Mouse (Mus musculus): ENCODE data around the gene Col24a1. TPM values are rescaled to one million over a fixed set of nuclear protein-coding genes. Genes with fewer than 3 reads are reported as not detected.

Gene Col24a1
- total RNA-seq, 2 experiments from 2014 or later: 0.36 to 2.1 TPM

DNA sequence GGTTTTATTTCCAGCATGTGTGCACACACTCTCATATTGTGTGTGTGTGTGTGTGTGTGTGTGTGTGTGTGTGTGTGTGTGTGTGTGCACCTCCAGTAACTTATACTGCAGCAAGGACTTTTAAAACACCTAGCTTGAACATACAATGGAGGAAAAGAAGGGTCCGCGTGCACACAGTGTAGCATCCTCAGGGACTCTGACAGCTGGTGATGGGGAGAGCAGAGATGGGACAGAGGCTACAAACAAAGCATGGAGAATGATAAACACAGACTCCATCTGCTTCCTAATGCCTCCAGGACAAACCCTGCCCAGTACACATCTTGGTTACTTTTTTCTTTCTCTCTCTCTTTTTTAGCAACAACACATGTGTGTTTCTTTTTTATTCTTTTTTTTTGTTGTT is 171.5 kb downstream of the Col24a1 start:
- no peak for DNase-seq

DNA sequence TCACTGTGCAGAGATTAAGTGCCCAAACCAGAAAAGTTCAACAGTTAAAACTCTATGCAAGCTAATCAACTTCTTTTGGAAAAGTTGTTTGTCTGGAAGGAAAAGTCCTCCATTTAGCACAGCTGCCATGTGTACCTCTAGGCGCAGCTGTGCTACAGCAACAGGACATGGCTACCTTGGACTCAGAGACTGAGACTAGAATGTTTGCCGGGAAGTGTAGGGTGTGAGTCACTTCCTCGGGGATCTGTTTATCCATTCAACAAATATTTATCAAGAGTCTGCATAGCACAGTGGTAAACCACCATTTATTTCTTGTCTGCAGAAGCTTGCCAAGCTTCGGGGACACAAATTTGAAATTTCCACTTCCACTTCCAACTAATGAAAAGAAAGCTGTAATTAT is 178.8 kb downstream of the Col24a1 start:
- no peak for DNase-seq

DNA sequence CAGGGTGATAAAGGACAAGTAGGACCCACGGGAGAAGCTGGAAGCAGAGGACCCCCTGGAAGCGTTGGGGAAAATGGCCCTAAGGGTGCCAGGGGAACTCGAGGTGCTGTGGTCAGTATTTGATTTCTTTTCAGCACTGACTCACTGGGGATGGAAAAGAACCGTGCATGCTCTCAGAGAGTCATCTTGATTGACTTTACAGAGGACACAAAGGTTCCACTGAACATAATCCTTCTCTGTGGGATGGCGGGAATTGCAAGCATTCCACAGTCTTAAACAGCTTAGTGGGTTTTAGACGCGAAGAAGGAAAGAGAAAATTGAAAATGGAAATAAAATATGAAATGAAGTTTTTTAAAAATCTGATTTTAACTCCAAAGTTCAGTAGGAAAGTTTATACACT is 181.9 kb downstream of the Col24a1 start:
- DNase-seq: no peak

DNA sequence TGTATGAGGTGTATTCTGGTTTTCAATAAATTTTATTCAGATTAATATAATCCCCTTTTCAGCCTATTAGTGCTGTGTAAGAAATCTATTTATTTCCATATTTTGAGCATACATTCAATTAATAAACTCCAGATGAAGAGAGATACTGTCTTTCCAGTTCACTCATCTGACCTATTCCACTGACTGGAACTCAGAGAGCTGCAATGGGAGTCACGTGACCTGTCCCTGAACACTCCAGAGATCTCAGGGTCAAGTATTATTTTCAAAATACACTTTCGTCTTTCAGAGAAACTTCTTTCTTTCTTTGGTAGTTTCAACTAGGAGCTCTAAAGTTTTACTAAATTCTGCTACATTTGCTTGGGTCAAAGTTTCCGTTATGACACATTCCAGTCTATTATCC is 184.4 kb downstream of the Col24a1 start:
- no peak for DNase-seq

DNA sequence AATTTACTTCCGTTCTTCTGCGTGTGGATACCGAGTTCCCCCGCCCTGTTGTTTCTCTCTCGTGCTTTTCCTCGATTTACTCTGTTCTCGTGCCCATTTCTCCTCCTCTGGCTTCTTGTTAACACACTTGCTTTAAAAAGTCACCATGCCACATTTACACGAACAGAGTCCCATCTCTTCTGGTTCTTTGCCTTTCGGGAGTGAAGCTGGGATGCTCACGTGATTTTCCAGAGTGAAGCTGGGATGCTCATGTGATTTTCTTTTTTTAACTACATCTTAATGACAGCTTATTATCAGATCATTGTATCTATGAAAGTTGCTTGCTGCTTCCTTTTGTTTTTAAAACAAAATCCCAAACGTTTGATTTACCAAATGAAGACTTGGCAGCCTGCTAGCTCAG is 184.8 kb downstream of the Col24a1 start:
- no peak for DNase-seq

DNA sequence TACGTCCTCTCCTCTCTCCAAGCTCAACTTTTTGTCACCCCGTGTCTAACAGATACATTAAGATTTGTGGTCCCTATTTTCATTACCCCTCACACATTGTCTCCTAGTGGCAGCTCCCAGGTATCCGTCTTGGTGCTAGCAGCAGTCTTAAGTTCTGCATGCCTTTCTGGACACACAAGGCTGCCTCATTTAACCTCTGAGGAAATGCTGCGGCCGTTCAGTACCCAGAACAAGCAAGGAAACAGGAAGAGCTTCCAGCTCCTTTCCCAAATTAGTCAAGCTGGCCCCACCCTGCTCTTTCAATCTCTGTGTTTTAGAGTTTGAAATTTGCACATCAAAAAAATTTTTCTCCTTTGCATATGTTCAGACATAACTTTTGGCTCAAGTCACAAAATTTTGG is 186.2 kb downstream of the Col24a1 start:
- no peak for DNase-seq

DNA sequence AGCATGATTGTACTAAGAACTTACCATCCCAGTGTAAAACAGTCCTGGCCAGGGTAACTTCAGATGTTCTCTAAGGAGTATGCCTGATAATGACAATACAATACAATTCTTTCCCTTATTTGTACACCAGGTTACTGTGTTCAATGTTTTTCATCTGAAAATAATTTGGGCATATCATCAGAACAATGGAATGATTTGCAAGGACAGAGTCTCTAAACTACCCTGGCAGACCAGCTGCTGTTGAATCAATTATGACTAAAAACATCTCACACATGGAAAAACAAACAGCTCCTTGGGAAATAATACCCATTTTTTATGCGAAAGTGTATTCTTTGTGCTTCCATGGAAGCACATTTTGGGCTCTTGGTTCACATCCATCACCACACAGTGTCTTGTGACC is 198.0 kb downstream of the Col24a1 start:
- DNase-seq: no peak

DNA sequence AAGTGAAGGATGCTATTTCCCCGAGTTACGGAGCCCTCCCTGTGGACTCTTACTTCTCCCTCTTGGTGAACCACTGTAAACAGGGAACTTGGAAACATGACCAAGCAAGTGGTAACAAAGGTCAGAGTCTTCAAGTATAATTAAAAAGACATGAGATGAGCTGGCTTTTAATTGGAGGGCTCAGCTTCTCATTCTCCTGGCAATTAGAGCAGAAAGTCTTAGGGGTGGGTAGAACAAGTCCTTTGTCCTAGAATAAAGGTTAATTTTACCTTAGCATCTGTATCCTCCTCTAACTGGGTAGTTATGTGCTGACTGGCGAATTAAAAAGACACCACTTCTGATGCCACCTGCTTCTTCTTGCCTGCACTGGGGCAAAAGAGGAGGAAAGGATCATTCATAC is 199.1 kb downstream of the Col24a1 start:
- DNase-seq: no peak

DNA sequence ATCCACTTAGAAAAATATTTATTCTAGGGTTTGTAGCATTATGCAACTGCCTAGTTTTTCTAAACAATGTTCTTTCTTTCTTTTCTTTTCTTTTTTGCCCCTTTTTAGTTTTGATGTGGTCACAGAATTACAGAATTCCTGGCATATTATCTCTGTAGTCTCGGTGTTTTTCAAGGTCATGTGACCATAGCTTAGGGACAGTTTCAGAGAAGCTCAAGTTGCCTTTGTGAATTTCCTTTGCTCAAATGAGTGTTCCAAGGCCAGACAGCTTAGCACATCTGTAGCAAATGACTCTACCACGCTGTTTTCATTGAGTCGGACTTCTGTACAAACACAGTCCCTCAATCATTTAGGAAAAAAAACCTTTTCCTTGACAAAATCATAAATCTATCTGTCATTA is 205.9 kb downstream of the Col24a1 start:
- no peak for DNase-seq

DNA sequence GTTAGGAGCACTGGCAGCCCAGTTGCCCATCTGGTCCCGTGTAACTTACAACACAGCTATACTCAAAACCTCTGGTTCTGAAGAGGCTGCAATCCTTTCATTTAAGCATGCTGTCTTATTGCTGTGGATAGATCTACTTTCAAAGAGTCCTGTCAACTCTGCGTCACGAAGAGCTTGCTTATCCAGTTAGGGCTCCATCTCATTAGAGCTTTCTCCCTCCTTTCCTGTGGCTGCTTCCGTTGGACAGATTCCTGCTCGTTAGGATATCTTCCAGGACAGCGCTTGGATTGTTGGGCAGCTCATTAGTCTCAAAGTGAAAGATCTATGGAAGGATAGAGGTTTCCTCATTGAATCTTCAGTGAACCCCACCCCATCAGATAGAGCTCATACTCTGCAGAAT is 206.6 kb downstream of the Col24a1 start:
- no peak for DNase-seq

DNA sequence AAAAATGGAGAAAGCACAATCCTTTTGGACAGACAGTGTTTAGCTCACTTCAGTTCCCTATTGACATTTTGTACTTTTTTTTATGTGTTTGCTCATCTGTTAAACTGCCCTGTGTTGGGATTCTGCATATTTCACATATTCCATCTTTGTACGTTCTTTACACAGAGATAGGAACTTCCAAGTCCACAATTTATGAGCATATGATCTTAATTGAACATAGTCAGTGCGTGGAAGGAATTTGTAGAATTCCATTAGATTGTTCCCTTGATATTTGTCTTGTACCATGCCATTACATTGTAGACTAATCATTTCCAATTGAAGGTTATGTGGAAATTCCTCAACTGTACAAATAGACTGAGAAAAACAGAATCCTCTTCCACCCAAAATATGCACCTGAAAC is 212.6 kb downstream of the Col24a1 start:
- DNase-seq: no peak

DNA sequence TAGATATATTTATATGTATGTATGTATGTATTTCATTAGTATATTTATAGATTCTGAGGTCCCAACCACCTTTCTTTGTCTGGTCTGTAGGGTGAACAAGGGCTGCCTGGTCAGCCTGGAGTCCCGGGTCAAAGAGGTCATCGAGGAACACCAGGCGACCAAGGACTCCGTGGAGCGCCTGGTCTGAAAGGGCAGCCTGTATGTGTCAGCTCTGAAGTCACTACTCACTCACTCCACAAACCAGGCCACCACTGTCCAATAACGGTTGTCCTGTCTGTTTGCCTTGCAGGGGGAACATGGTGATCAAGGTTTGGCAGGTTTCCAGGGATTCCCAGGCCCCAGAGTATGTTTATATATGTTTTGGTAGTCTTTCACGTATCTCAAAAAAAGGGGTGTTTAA is 216.3 kb downstream of the Col24a1 start:
- no peak for DNase-seq

DNA sequence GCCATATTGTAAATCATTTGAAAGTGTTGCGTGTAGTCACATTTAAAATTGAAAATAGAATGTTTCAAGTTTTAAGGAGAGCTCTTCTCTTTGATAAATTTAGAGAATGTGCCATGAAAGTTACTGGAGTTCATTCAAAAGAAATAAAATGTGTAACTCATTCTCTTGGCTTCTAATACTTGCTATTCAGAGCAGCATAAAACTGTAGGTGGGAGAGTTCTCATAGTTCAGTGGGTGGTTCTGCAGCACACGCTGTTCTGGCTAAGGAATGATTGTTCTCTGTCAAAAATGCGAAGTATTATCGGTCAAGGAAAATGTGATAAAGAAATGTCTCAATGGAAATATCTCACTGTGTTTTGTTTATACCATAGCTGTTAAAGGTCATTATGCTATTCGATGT is 221.9 kb downstream of the Col24a1 start:
- DNase-seq: no peak

DNA sequence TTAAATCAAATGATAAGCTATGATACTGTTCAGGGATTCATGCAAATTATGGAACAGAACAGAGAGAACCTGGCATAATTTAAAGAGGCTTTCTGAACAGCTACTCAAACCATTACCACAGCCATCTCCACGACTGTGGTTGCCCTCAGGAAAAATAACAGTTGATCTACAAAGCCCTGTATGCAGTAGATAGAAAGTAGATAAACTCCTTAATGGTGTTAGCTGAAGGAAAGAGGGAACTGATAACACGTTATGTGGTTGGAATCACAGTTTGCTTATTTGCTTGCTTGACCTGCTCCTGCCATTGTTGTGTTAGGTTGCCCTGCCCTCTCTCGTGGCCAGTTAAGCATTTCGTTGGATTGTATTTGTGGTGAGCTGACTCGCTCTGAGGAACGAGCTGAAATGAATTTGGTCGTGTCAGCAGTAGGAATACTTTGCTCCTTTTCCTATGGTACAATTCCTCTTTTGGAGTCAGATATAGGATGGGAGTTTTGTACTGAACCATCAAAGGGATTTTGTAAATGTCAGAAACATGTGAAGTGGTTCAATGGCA is 229.3 kb downstream of the Col24a1 start:
- DNase-seq: no peak

DNA sequence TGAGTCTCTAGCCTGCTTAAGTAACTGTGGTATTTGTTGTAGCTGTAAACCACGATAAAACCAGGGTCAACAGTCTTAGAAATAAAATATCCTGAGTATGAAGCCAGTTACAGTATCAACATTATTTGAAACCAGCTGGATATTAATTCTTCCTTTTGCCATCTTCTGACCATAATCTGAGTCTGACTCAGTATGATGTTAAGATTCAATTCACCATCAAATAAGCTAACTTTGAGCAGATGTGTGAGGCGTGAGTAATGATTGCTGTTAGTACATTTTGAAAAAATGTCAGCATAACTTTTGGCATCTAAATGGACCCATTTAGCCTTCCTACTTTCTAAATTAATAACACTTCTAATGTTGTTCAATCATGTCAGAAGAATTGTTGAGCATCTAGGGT is 230.0 kb downstream of the Col24a1 start:
- no peak for DNase-seq

DNA sequence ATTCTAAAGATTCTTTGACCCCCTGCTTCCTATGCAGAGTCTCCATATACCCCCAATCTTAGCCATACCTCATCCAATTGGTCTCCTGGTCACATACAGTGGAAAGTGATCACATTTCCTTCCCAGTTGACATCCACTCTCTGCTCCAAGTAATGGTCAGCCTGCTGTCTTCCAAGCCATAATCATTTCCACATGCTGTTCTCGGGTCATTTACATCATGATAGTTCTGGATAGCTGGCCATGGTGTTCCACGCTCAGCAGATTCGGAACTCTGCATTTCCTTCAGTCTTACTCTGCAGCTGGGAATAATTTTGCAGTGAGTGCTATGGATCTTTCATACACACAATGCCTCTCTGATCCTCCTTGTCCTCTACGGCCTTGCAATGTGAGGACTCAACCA is 233.0 kb downstream of the Col24a1 start:
- DNase-seq: no peak

DNA sequence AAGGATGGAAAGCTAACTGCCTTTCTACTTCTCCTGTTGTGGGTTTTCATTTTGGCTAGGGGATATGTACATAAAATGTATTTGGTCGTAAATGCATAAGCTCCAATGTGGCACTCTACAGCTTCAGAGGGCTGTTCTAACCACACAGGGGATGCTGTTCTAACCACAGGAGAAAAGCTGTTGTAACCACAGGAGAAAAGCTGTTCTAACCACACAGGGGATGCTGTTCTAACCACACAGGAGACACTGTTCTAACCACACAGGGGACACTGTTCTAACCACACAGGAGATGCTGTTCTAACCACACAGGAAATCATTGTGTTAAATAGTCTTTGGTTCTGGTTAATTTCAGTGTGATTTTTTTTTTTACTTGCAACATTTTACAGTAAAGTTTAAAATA is 245.6 kb downstream of the Col24a1 start:
- DNase-seq: no peak

DNA sequence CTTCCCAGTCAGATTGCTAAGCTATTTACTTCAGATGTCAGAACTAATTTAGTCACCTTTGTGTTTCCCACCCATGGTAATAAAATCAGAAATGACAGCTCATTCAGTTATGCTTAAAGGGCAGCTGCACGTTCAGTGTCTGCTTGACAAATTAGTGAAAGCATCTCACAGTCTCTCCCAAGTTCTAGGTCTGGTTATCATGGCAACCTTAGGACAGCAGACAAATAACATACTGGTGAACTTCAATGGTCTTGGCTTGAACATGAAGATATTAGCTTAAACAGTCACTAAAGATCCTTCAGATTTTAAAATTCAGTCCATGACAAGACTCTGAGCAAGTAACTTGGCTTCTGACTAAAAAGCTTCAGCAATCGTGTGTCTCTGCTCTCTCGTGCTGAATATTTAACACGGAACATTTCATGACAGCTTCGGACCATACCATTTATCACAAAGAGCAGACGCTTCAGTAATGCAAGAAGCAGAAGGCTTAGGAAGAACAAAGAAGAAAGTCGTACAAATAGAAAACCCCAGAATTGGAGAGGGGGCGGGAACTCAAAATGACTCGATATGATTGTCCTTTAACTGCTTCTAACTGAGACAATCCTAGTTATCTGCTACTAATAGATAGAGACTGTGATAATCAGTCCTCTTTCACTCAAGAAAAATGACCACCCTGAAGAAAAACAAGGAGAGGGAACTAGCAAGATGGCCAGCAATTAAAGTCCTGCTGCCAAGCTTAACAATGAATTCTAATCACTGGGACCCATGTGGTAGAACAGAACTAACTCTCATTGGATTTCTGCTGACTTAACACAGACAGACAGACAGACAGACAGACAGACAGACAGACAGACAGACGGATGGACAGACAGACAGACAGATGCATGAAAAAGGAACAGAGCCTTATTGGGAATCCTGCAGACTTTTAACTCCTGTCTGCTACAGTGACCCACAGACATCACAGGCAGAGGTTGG is 256.5 kb downstream of the Col24a1 start:
- no peak for DNase-seq

DNA sequence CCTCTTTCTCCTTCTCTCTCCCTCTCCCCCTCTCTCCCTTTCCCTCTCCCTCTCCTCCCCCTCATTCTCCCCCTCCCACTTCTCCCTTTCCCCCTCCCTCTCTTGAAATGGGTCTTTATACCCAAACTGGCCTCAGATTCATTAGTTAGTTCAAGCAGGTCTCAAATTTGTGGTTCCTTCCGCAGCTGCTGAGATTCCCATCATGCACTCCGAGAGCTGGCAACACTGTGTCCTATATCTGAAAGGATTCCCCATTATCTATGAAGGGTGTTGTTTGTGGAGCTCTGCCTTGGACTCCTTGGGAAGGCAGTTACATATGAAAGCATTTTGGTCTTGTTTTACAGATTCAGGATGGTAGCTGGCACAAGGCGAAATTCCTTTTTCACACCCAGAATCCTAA is 257.9 kb downstream of the Col24a1 start:
- DNase-seq: no peak

DNA sequence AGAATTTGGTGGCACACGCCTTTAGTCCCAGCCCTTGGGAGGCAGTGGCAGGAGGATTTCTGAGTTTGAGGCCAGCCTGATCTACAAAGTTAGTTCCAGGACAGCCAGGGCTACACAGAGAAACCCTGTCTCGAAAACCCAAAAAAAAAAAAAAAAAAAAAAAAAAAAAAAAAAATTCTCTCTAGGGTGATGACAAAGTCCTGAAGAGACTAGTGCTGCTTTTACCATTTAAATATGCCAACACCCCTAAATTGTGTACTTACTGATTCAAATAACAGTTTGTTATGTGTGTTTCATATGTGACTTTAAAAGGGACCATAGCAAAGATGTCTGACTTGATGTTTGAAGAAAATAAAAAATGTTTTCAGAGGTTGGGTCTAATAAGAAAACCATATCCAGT is 262.1 kb downstream of the Col24a1 start:
- DNase-seq: no peak

DNA sequence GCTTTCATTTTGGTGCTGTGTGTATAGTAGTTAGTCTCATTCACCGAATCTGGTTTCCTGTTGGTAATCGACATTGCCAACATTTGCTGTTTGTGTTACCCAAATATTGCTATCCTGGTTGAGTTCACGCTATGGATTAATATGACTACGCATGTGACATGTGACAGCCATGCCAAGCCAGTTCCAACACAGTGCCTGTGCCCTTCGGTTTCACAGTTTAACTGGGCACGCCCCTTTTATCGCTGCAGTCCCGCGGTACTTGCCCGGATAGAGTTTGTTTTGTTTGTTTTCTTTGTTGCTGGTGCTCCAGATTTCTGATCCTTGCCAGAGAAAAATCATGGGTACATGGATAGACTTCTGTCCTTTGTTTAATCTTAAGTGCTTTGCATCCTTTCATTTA is 263.9 kb downstream of the Col24a1 start:
- no peak for DNase-seq

DNA sequence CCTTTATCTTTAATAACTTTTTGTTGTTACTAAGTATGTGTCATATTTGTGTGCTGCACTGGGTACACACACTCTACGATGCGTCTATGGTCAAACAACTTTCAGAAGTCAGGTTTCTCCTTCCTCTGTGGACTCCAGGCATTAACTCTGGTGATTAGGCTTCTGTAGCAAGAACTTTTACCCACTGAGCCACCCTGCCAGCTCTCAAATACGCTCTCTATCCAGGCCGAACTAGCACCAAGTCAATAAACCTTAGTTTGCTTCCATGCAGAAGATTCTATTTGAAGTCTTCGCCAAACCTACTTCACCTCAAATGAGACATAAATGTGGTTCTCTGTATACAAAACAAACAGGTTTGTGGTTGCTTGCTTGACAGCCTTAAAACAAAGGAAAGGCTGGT is 267.4 kb downstream of the Col24a1 start:
- no peak for DNase-seq

DNA sequence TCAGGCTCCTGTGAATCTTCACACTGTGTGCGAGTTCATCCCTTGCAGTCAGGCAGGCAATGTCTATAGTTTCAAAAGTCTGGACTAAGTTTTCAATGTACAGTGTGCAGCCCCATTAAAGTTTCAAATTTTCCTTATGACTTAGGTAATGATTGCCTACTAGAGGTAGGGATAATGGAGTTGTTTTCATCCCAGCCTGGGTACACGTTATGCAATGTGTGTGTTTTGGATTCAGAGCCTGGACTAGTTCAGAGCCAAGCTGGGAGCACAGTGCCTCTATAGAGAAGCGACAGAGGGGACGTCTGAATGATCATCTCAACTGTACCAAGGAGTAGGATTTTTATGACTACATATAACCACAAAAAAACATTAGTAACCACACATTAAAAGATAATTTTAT is 267.8 kb downstream of the Col24a1 start:
- DNase-seq: no peak

DNA sequence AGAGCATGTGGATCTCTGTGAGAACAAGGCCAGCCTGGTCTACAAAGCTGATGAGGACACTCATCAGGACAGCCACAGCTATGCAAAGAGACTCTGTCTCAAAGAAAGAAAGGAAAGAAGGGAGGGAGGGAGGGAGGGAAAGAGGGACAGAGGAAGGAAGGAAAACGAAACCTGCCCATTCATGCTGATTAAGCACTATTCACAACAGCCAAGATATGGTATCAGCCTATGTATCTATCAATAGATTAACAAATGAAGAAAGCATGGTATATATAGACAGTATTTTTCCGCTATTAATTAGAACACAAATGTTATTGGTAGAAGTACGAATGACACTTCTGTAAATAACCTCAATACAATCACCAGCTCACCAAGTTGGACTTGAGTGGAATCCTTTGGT is 282.2 kb downstream of the Col24a1 start:
- no peak for DNase-seq

All from adrenal gland, postnatal 10 days (tissue).